Mouse (Mus musculus) midbrain, postnatal 0 days (tissue): Measurements from ENCODE around the gene Otulin. TPM values are rescaled to one million over a fixed set of nuclear protein-coding genes. Genes with fewer than 3 reads are reported as not detected.

Experiments used
- ATAC-seq: fragments of 200-750 bp; cut with Nextera tagmentation; 2 replicates; pipeline ENCODE4 v1.8.0; 2017; ENCODE audit warnings: moderate number of reproducible peaks, mild to moderate bottlenecking, moderate TSS enrichment, moderate library complexity; ENCODE audit not compliant: low FRiP score
- DNase-seq: peaks from one replicate; pipeline ENCODE4 v3.0.0-alpha.2; 2015; ENCODE audit warnings: low spot score
- H3K27ac ChIP-seq: fragments of 300-500 bp; sonication (generic); 2 replicates; pipeline ENCODE4 v1.5.1; 2014; ENCODE audit warnings: low read depth, mild to moderate bottlenecking, low read length, mixed read lengths
- H3K27me3 ChIP-seq: fragments of 300-500 bp; sonication (generic); 2 replicates; pipeline ENCODE4 v1.6.1; 2014; ENCODE audit warnings: low read length, control low read depth, mixed read lengths; ENCODE audit not compliant: insufficient read depth
- H3K36me3 ChIP-seq: fragments of 300-500 bp; sonication (generic); 2 replicates; pipeline ENCODE4 v1.6.1; 2014; ENCODE audit warnings: low read length, control low read depth, mixed read lengths; ENCODE audit not compliant: insufficient read depth
- H3K4me1 ChIP-seq: fragments of 300-500 bp; sonication (generic); 2 replicates; pipeline ENCODE4 v1.6.1; 2014; ENCODE audit warnings: mild to moderate bottlenecking, control low read depth, antibody characterized with exemption, low read length, mixed read lengths; ENCODE audit not compliant: insufficient read depth
- H3K4me2 ChIP-seq: fragments of 300-500 bp; sonication (generic); 2 replicates; pipeline ENCODE4 v1.6.1; 2014; ENCODE audit warnings: low read depth, mild to moderate bottlenecking, low read length, mixed read lengths; ENCODE audit not compliant: poor library complexity, severe bottlenecking
- H3K4me3 ChIP-seq: fragments of 300-500 bp; sonication (generic); 2 replicates; pipeline ENCODE4 v1.5.1; 2014; ENCODE audit warnings: low read depth, mild to moderate bottlenecking, low read length, moderate library complexity
- H3K9ac ChIP-seq: fragments of 300-500 bp; sonication (generic); replicated peaks from 2 replicates; pipeline ENCODE4 v1.6.1; 2014; ENCODE audit warnings: mild to moderate bottlenecking, low read length, moderate library complexity, mixed read lengths; ENCODE audit not compliant: poor library complexity, severe bottlenecking
- H3K9me3 ChIP-seq: fragments of 300-500 bp; sonication (generic); 2 replicates; pipeline ENCODE4 v1.6.1; 2016; ENCODE audit warnings: low read length, control low read depth
- CTCF ChIP-seq: IDR thresholded peaks from 2 replicates; pipeline ENCODE4 v1.5.1; 2016; ENCODE audit warnings: antibody characterized with exemption, mild to moderate bottlenecking
- WGBS: fragments of 180-500 bp; shearing (Covaris S2); extraction: QIAGEN DNeasy Blood & Tissue Kit; methylation state at CpG from one replicate; pipeline ENCODE4 v1.1.7; 2014; 5-methylcytosine and 5-hydroxymethylcytosine counted together
- polyA plus RNA-seq: library from polyadenylated mRNA; unstranded; fragments of >200 nt; fragmentation: Nextera tagmentation; extraction: Ambion mirVana; gene quantifications from 2 replicates; pipeline ENCODE4 v1.2.1, GENCODE M21; 2015
- total RNA-seq: library from RNA; depleted of rRNA; stranded (reverse); fragments of >200 nt; gene quantifications from 2 replicates; pipeline ENCODE4 v1.2.3, GENCODE M21; 2014

Otulin gene
- total and polyA plus RNA-seq, 2 experiments from 2014 or later: 17.8 to 23.9 TPM

DNA sequence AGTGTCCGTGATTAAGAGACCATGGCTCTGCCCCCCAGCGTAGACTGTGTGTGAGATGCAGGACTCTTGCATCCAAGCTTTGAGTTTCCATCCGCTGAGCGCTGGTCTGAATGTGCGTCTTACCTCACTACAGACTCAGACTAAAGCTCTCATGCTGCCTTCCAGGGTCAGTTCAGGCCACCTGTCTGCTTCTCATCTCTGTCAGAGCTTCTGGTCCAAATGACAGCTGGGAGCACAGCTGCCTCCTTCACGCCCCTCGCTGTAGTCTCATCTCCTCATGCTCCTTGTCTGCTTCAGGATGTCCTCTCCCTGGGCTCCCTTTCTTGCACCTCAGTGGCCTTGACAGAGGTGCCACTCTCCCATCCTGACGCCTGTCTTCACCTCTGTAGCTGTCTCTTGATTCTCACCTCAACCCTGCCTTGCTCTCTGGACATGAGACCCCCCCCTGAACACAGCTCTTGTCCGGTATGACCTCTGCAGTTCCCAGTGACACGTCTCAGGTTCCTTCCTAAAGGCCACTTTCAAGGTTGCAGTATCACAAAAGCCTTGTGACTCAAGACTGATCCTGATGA, 78.3 kb downstream of the Otulin start:
- Histone ChIP-seq H3K9me3 (no peaks in the 10 kb centered on the region), H3K9ac (no peak overlapping the region), H3K36me3 (peaks cover 3% of the 10 kb centered on the region; the same call in 1 of the 2 replicates), H3K4me2 (no peak overlapping the region), H3K4me1 (no peaks in the 10 kb centered on the region), H3K27me3 (no peaks in the 10 kb centered on the region), H3K4me3 (no peak overlapping the region), H3K27ac (no peak overlapping the region)
- 90% methylated on average over 10 of the region's 10 CpGs for WGBS
- DNase-seq: no peak
- no peak for TF ChIP-seq CTCF
- no peak for ATAC-seq

- Histone ChIP-seq H3K36me3 (peaks cover 3% of the 10 kb centered on the region; the same call in 1 of the 2 replicates), H3K4me3 (no peak overlapping the region), H3K27ac (no peak overlapping the region), H3K9me3 (no peaks in the 10 kb centered on the region), H3K4me1 (no peaks in the 10 kb centered on the region), H3K4me2 (no peak overlapping the region), H3K27me3 (no peaks in the 10 kb centered on the region), H3K9ac (no peak overlapping the region)
- WGBS: 79% methylated on average over 19 of the region's 19 CpGs
- TF ChIP-seq CTCF: no peak
- no peak for ATAC-seq
- no peak for DNase-seq
Observed at GRCm38 (mm10) chr15:27551117-27552114, 79.1 kb downstream of the Otulin start.

DNA sequence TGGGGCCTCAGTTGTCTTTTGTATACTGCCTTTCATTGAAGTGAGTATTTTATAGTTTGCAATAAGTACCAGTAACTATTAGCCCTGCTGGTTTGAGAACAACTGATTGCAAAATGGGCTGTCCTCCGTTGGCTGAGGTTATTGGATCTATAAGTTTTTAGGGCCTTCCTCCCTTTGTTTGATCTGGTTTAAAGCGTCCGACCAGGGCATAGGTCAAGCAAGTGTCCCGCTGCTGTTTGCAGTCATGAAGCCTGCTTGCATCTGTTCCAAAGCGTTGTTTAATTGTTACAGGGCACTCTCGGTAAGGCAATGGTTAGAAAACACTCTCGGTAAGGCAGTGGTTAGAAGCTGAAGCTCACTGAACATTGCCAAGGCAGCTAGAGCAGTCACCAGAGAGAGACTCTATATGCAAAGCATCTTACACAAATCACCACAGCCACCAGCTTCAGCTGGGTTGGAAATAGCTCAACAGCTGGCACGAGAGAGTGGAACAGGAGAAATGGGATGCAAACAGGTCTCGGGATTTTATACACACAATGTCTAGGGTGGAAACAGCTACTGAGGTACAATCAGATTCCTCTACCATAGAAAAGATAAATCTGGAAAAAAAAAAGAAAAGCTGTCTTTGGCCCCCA, 80.0 kb downstream of the Otulin start:
- DNase-seq: no peak
- no peak overlapping the region for H3K4me2 ChIP-seq
- 68% methylated on average over 9 of the region's 9 CpGs for WGBS
- no peak overlapping the region for H3K4me3 ChIP-seq
- ATAC-seq: no peak
- peaks cover 3% of the 10 kb centered on the region; the same call in 1 of the 2 replicates for H3K36me3 ChIP-seq
- H3K27me3 ChIP-seq: no peaks in the 10 kb centered on the region
- H3K27ac ChIP-seq: no peak overlapping the region
- no peak overlapping the region for H3K9ac ChIP-seq
- H3K4me1 ChIP-seq: no peaks in the 10 kb centered on the region
- no peak for TF ChIP-seq CTCF
- H3K9me3 ChIP-seq: no peaks in the 10 kb centered on the region

- Histone ChIP-seq H3K27me3 (no peaks in the 10 kb centered on the region), H3K4me2 (no peak overlapping the region), H3K36me3 (peaks cover 3% of the 10 kb centered on the region; the same call in 1 of the 2 replicates), H3K9me3 (no peaks in the 10 kb centered on the region), H3K27ac (no peak overlapping the region), H3K9ac (no peak overlapping the region), H3K4me3 (no peak overlapping the region), H3K4me1 (no peaks in the 10 kb centered on the region)
- DNase-seq (no peak), ATAC-seq (no peak)
- WGBS: 43% methylated on average over 7 of the region's 7 CpGs
- no peak for TF ChIP-seq CTCF
Observed at GRCm38 (mm10) chr15:27549878-27550277, 80.6 kb downstream of the Otulin start.

- Histone ChIP-seq H3K9me3 (no peaks in the 10 kb centered on the region), H3K4me2 (no peak overlapping the region), H3K4me3 (no peak overlapping the region), H3K36me3 (no peaks in the 10 kb centered on the region), H3K27ac (no peak overlapping the region), H3K27me3 (no peaks in the 10 kb centered on the region), H3K4me1 (no peaks in the 10 kb centered on the region), H3K9ac (no peak overlapping the region)
- ATAC-seq (no peak), DNase-seq (no peak)
- WGBS: 86% methylated on average over 10 of the region's 10 CpGs
- TF ChIP-seq CTCF: no peak
Observed at GRCm38 (mm10) chr15:27549071-27549470, 81.4 kb downstream of the Otulin start.
